ENCODE assay signal across 9 mouse cellular contexts in the genomic region with DNA sequence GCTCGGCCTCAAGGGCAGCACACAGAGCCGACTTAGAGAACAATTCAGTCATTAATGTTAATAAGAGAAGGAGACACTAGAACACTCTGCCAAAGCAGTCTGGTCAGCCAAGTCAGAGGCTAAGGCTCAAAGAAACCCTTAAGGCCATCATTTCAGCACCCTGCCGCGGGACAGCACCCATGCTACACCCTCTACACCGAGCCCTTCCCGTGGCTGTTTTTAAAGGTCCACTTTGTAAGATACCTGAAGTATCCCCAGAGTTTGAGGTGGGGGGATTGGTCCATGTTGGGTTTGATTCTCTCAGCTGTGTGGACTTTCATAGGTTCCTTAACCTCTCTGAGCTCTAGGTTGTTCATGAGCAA. TPM values are rescaled to one million over a fixed set of nuclear protein-coding genes. Genes with fewer than 3 reads are reported as not detected.
DNase-seq lines count a peak whose midpoint lies in the region; ATAC-seq and TF ChIP-seq lines count a peak whose summit lies in the region.
"Had no signal": no experiment of that assay in that cellular context is flagged by ENCODE, and none has a peak within 500 bp of the region (broad histone marks: within the 10 kb centered on the region; RNA-seq: fewer than 3 reads in every experiment).

No protein-coding gene starts in this region.

- peak overlapping the region; percentile 54 for H3K4me2 ChIP-seq in hindbrain, embryonic 11.5 days (replicated peaks; ENCODE audit: low read depth, low read length)
- H3K4me2 ChIP-seq: limb, embryonic 15.5 days had no signal

- 3% methylated on average over 6 of the region's 6 CpGs for WGBS in kidney, adult 2 months
- 7% methylated on average over 6 of the region's 6 CpGs for WGBS in hindbrain, embryonic 11.5 days

- no peaks in the 10 kb centered on the region for H3K4me1 ChIP-seq in kidney, adult 2 months (ENCODE audit: control insufficient read depth, insufficient read depth, low read length)
- peaks cover 4% of the 10 kb centered on the region; the same call in 1 of the 2 replicates for H3K4me1 ChIP-seq in hindbrain, embryonic 11.5 days (replicated peaks; ENCODE audit: control insufficient read depth, insufficient read depth, low read length)

- TF ChIP-seq POLR2A in kidney, adult 2 months (IDR thresholded peaks at IDR 0.05; ENCODE audit: low read depth, low read length), result no peak

- no peak overlapping the region for H3K27ac ChIP-seq in kidney, adult 2 months (ENCODE audit: insufficient read depth, low read depth, low read length)
- 0 out of 2 replicates have a peak overlapping the region, but pooled peaks have one; percentile 30 for H3K27ac ChIP-seq in hindbrain, embryonic 11.5 days (ENCODE audit: low read depth, low read length)
- H3K27ac ChIP-seq: limb, embryonic 15.5 days had no signal

- no peak overlapping the region for H3K4me3 ChIP-seq in kidney, adult 2 months (ENCODE audit: insufficient read depth, low read depth, low read length)
- H3K4me3 ChIP-seq in hindbrain, embryonic 11.5 days (ENCODE audit: low read depth, low read length), result no peak overlapping the region
- H3K4me3 ChIP-seq: limb, embryonic 15.5 days had no signal

- peak; percentile 20 for ATAC-seq in hindbrain, embryonic 11.5 days (ENCODE audit: low FRiP score)
- ATAC-seq in megakaryocyte-erythroid progenitor cell, adult 5-6 weeks (replicated peaks; ENCODE audit: low FRiP score, low TSS enrichment, poor library complexity, severe bottlenecking), result peak; percentile 62

- H3K27me3 ChIP-seq in kidney, adult 2 months (replicated peaks; ENCODE audit: control insufficient read depth, insufficient read depth, low read length), result no peaks in the 10 kb centered on the region
- H3K27me3 ChIP-seq in hindbrain, embryonic 11.5 days (ENCODE audit: control insufficient read depth, insufficient read depth, low read length), result peaks cover 41% of the 10 kb centered on the region

- DNase-seq in kidney, adult 2 months, result peak; percentile 39
- no peak for DNase-seq in kidney, adult 11 months
- peak; percentile 71 for DNase-seq in adipocyte (ENCODE audit: low spot score)
- DNase-seq in hindbrain, embryonic 11.5 days (ENCODE audit: low spot score), result peak; percentile 69
- no peak for DNase-seq in cerebellum, adult 11-12 months
- DNase-seq in natural killer cell, adult 2 months (ENCODE audit: low spot score in 2 of 2), result no peak
- DNase-seq in left cerebral cortex, adult 8-10 months (ENCODE audit: low spot score in 2 of 2), result no peak

- no peak for TF ChIP-seq CTCF in kidney, adult 2 months (conservative IDR thresholded peaks at IDR 0.05; ENCODE audit: insufficient read depth, insufficient read length, low read depth, low read length)

- H3K9ac ChIP-seq in hindbrain, embryonic 11.5 days (ENCODE audit: low read depth, low read length), result no peak overlapping the region
- H3K9ac ChIP-seq: limb, embryonic 15.5 days had no signal

- no peaks in the 10 kb centered on the region for H3K36me3 ChIP-seq in kidney, adult 2 months (ENCODE audit: control insufficient read depth, insufficient read depth, low read length)
- H3K36me3 ChIP-seq in hindbrain, embryonic 11.5 days (ENCODE audit: control insufficient read depth, insufficient read depth, low read length), result no peaks in the 10 kb centered on the region
- H3K36me3 ChIP-seq: limb, embryonic 15.5 days had no signal

- no peaks in the 10 kb centered on the region for H3K9me3 ChIP-seq in hindbrain, embryonic 11.5 days (ENCODE audit: control insufficient read depth, low read length)
- H3K9me3 ChIP-seq: limb, embryonic 15.5 days had no signal

RNA-seq across cellular contexts. Expression of a gene that starts 6.1 kb away (rescaled TPM):
- polyA plus RNA-seq in kidney, adult 2 months (2012; rRNA removed), result 0.14 TPM in 1 of 2 replicates, not detected in the other
- polyA plus RNA-seq in hindbrain, embryonic 11.5 days (2014; fragmentation: Nextera tagmentation; extraction: Ambion mirVana), result 0.82 and 0.89 TPM in 2 replicates
- total RNA-seq in megakaryocyte-erythroid progenitor cell, adult 5-6 weeks (2014; fragmentation: Nextera tagmentation), result not detected in 2 replicates
- total RNA-seq in megakaryocyte-erythroid progenitor cell, adult 5-6 weeks (2017), result not detected in 2 replicates
- 10 to 100 TPM; 46.9 to 56.7 (median 53.3) TPM for total RNA-seq in left cerebral cortex, adult 8-10 months (2022)
- polyA plus RNA-seq: limb, embryonic 15.5 days had no signal

RNA-seq across cellular contexts. Expression of a gene that starts 37.0 kb away (rescaled TPM):
- polyA plus RNA-seq in kidney, adult 2 months (2012; rRNA removed), result 0.10 and 0.19 TPM in 2 replicates
- 0.66 and 1.4 TPM in 2 replicates for polyA plus RNA-seq in hindbrain, embryonic 11.5 days (2014; fragmentation: Nextera tagmentation; extraction: Ambion mirVana)
- total RNA-seq in megakaryocyte-erythroid progenitor cell, adult 5-6 weeks (2014; fragmentation: Nextera tagmentation), result not detected in 2 replicates
- total RNA-seq in megakaryocyte-erythroid progenitor cell, adult 5-6 weeks (2017), result not detected in 2 replicates
- total RNA-seq in left cerebral cortex, adult 8-10 months (2022), result 10 to 100 TPM; 34.8 to 43.8 (median 37.5) TPM
- polyA plus RNA-seq: limb, embryonic 15.5 days had no signal

RNA-seq across cellular contexts. Expression of a gene that starts 37.3 kb away (rescaled TPM):
- polyA plus RNA-seq in kidney, adult 2 months (2012; rRNA removed), result 28.8 and 34.2 TPM in 2 replicates
- 32.2 and 39.5 TPM in 2 replicates for polyA plus RNA-seq in hindbrain, embryonic 11.5 days (2014; fragmentation: Nextera tagmentation; extraction: Ambion mirVana)
- 29.2 and 35.6 TPM in 2 replicates for total RNA-seq in megakaryocyte-erythroid progenitor cell, adult 5-6 weeks (2014; fragmentation: Nextera tagmentation)
- 22.0 and 23.0 TPM in 2 replicates for total RNA-seq in megakaryocyte-erythroid progenitor cell, adult 5-6 weeks (2017)
- total RNA-seq in left cerebral cortex, adult 8-10 months (2022), result 100 to 1,000 TPM in 1 of 4 experiments, 10 to 100 TPM in 3; 95.7 to 109 (median 99.4) TPM

Comparison
In these comparisons a context has a peak if more than half of its experiments do, and no peak if none do; other contexts are left out.
1. DNase-seq: peak in kidney, adult 2 months (single experiment), adipocyte (single experiment) and hindbrain, embryonic 11.5 days (single experiment); none in kidney, adult 11 months (single experiment), cerebellum, adult 11-12 months (single experiment), natural killer cell, adult 2 months (0 of 2) and left cerebral cortex, adult 8-10 months (0 of 2).
2. RNA of a gene that starts 6.1 kb away (total RNA-seq): 46.9 to 56.7 TPM in left cerebral cortex, adult 8-10 months; not detected in megakaryocyte-erythroid progenitor cell, adult 5-6 weeks; every median in the first group is over 10 times any median in the second.
3. RNA of a gene that starts 37.0 kb away (total RNA-seq): 34.8 to 43.8 TPM in left cerebral cortex, adult 8-10 months; not detected in megakaryocyte-erythroid progenitor cell, adult 5-6 weeks; every median in the first group is over 10 times any median in the second.